Mouse (Mus musculus) cerebellum, postnatal 14 days (tissue): ENCODE results near the gene Atp1a1.

Experiments used
- DNase-seq, 2 experiments: peaks; one replicate each; pipeline ENCODE4 v3.0.0; 2021; ENCODE audit warnings: mixed read lengths in 2 of 2

Atp1a1 gene

GRCm38 (mm10) chr3:101592281-101593265 lies 11.9 kb downstream of the Atp1a1 start:
- no peak for DNase-seq

- no peak for DNase-seq
Observed at GRCm38 (mm10) chr3:101590380-101590779, 14.1 kb downstream of the Atp1a1 start.

DNA sequence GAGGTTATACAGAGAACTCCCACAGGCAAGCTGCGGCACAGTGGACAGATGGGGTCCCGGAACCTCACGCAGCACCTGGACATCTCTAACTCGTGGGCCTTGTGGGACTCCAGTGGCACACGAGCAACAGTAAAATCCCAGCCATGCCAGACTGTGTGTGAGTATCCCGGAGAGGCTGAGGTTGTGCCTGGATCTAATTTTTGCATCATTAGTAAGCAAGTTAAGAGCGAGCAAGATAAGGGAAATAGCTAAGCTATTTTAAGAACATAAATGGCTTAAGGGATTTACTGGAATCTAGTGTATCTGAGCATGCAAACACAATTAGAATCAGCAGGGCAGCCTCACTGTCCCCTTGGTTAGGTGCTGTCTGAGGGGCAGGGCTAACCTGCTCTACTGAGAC lies 16.2 kb downstream of the Atp1a1 start:
- DNase-seq = no peak

- no peak for DNase-seq
Observed at GRCm38 (mm10) chr3:101586794-101587193, 17.7 kb downstream of the Atp1a1 start.

DNA sequence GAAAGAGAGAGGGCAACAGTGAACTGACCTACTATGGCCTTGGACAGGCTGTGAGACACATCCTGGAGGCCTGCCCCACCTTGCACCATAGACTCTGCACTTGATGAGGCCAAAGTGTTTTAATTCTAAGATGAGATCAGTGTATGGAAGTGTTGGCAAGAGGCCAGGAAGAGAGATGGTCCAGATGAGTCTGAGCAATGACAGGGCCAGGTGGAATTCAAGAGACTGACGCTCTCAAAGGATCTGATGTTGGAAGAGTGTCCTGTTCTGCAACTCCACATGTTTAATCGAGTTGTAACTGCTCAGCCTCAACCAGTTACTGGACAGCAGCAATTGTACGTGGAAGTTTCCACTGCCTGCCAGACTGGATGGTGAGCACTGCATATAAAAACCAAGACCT lies 26.4 kb downstream of the Atp1a1 start:
- no peak for DNase-seq

- peak; percentile 65 to 74 for DNase-seq
Observed at GRCm38 (mm10) chr3:101577361-101577760, 27.1 kb downstream of the Atp1a1 start.

- no peak for DNase-seq
Observed at GRCm38 (mm10) chr3:101575527-101576085, 28.9 kb downstream of the Atp1a1 start.

DNA sequence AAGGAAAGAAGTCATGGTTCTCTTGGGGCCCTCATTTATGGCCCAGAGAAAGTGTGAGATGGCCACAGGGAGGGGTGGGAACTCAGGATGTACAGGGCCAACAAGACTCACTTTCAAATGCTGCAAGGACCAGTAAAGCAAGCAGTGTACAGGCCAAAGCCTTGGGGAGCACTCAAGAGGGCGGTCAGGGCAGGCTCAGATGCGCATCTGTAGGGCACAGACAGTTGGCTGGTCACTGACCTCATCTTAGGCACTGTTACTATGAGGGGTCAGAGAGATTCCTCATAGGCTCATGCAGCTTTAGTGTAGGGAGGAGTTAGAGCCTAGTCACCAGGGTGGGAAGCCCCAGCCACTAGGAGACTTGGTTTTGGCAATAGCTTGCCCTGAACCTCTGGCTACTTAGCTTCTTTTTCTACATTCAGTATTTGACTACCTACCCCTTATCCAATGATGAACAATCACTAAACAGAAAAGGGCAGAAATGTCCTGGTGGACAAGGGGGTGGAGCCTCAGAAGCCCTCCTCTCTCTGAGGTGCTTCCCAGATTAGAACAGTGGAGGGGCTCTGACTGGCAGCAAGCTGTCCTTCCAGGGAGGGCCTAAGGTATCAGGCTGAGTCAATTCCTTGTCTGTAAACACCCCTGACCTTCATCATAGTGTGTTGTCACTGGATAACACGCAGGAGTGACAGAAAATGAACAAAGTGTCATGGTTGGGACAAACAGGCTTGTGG lies 29.9 kb downstream of the Atp1a1 start:
- no peak for DNase-seq

- DNase-seq = peak in 1 of 2 experiments; percentile 5
Observed at GRCm38 (mm10) chr3:101572991-101573390, 31.5 kb downstream of the Atp1a1 start.

GRCm38 (mm10) chr3:101572174-101572626 lies 32.3 kb downstream of the Atp1a1 start:
- no peak for DNase-seq

DNA sequence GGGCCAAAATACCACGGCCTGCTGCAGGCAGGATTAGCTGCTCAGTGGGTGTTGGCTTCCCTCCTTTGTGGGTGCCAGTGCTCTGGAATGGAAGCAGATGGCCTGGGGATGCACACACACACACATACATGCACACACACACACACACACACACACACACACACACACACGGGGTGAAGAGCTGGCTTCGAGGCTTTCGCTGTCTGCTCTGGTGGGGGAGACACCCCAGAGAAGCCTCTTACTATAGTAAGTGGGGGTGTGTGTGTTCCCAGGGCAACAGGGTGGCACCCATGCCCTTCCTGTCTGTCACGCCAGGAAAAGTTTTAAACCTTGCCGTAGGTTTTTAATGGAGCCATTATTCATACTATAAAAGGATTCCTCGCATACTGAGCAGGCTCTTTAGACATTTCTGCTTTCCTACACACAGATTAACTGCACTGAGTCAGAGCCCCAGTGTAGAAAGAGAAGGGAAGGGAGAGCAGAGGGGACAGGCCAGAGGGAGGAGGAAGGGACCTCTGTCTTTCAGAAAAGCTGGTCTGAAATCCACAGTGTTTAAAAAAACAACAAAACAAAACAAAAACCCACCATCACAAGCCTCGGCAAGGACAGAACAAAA lies 32.9 kb downstream of the Atp1a1 start:
- DNase-seq = peak; percentile 53 to 60

DNA sequence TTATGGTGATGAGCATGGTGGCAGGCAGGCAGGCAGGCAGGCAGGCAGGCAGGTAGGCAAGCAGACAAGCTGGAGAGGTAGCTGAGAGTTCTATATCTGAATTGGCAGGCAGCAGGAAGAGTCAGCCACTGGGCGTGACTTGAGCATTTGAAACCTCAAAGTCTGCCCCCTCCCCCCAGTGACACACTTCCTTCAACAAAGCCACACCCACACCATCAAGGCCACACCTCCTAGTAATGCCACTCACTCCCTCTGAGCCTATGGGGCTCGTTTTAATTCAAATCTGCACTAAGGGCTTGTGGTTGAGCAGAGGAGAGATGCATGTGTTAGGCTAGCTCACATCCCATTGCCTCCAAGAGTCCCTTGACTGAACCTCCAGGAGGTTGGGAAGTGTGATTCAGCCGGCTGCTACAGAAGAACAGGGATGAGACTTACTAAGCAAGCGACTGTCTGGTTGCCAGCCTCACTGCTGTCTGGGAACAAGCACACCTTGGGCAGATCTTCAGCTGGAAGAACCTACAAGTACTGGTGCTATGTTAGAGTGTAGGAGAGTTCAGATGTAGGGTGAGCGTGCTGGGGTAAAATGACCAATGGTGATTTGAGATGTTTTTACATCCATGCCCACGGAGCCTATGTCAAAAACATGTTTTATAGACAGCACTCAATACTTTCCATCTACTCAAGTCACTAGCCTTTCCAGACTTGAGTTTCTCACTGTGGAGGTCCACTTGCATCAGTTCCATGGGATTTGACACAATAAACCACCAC lies 33.6 kb downstream of the Atp1a1 start:
- DNase-seq = no peak

DNA sequence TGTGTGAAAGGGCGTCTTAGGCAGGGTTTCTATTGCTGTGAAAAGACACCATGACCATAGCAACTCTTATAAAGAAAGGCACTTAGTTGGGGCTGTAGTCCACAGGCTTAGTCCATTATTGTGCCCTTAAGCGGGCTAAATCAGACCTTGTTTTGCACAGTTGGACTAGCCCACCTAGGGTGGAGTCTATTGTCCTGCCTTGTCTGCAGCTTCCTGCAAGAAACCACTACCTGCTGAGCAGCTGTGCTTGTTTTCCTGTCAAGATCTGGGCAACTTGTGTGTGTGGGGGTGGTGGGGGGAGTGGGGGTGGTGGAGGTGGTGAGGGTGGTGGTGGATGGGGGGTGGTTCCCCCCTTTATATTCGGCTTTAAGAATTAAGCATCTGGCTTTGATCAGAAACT lies 34.2 kb downstream of the Atp1a1 start:
- DNase-seq = no peak

DNA sequence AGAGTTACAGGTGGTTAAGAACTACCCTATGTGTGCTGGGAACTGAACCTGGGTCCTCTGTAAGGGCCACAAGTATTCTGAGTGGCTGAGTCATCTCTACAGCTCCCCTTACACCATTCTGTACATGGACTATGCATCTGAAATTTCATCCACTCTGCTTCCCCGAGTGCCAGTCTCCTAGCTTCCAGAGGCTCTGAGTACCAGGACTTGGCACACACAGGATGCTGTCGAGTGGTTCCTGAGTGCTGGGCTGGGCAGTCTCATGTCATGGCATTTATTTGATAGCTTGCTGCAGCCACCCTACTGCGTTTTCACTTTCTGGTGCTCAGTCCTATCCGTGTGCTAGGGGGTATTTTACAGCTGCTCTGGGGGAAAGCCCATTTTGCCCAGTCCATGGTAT lies 35.9 kb downstream of the Atp1a1 start:
- no peak for DNase-seq

DNA sequence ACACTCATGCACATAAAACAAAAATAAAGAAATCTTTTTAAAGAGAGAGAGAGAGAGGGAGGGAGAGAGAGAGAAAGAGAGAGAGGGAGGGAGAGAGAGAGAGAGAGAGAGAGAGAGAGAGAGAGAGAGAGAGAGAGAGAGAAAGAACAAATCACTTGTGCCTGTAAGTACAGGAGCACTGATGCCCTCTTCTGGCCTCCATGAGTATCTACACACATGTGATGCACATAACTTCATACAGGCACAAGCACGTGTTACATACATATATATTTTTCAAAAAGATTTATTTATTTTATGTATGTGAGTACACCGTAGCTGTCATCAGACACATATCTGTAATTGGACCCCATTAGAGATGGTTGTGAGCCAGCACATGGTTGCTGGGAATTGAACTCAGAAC lies 40.5 kb downstream of the Atp1a1 start:
- DNase-seq = no peak

- DNase-seq = peak in 1 of 2 experiments; percentile 37
Observed at GRCm38 (mm10) chr3:101562510-101563209, 41.8 kb downstream of the Atp1a1 start.

- DNase-seq = no peak
Observed at GRCm38 (mm10) chr3:101561948-101562347, 42.5 kb downstream of the Atp1a1 start.

DNA sequence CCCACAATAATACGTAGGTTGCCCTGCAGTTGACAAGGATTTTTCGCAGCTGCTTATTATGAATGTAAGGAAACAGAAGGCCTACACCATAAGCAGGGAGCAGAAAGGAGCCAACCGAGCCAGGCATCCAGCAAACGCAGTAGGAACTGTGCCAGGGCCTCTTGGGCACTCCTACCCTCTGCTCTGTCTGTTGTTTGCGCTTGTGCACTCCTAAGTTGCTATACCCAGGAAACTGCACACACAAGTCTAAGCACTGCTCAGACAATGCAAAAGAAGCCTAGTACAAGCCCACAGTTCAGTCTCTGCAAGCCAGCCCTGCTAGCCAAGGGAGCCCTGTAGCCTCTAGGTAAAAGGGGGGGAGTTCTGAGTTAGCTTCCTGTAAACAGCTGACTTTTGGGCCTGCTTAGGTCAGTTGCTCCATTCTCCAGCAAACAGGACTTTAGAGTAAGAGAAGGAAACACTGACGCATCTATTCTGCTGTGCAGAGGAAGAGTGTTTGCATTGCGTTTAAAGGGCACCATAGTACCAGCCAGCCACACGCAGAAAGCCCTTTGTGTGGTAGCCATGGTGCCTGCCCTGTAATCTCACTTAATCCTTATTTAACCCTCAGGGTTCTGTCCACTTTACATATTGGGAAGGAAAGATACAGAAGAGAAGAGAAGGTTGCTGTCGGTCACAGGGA lies 43.5 kb downstream of the Atp1a1 start:
- DNase-seq = peak; percentile 52 to 53

DNA sequence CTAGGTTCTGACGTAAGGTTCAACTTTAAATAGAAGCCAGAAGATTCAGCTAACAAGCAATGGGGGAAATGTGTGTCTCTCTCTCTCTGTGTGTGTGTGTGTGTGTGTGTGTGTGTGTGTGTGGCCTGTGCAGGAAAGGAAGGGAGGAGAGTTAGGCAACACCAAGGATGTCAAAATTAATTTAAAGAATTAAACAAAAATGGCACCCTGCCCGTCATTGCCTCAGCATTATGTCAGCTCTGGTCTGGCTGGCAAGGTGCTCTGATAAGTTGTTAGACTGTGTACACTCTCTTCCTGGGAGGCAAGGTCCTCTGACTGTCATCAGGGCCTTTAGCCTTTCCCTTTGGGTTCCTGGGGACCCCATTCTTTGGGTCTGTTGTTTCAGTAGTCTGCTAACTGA lies 47.8 kb downstream of the Atp1a1 start:
- no peak for DNase-seq
